Mouse (Mus musculus) skeletal muscle tissue, adult 2 months (tissue): ENCODE measurements at regions not wholly inside any gene's neighbourhood (a gene's known extent, or its start where the extent isn't known, plus 50 kb on each side); places are given as distances from the start of the nearest gene placed in this dataset.
A peak's percentile ranks its signal among the peaks of the same experiment; 100 is the strongest.

Experiments
- DNase-seq: peaks from one replicate; pipeline ENCODE4 v3.0.0-alpha.2; 2012; ENCODE audit warnings: low read depth, low spot score

GRCm38 (mm10) chr14:80244640-80245302, 260.9 kb downstream of the Olfm4 start:
- DNase-seq = no peak

GRCm38 (mm10) chr14:80247575-80247974, 263.7 kb downstream of the Olfm4 start:
- peak; percentile 10 for DNase-seq

- DNase-seq = no peak
Observed at GRCm38 (mm10) chr14:80249882-80250281, 266.0 kb downstream of the Olfm4 start.

- DNase-seq = no peak
Observed at GRCm38 (mm10) chr14:80257086-80257485, 273.2 kb downstream of the Olfm4 start.

GRCm38 (mm10) chr14:80263173-80263572, 279.3 kb downstream of the Olfm4 start:
- no peak for DNase-seq

GRCm38 (mm10) chr14:80265081-80265480, 281.2 kb downstream of the Olfm4 start:
- no peak for DNase-seq

GRCm38 (mm10) chr14:80269179-80269951, 285.5 kb downstream of the Olfm4 start:
- DNase-seq = no peak

GRCm38 (mm10) chr14:80270063-80270462, 286.2 kb downstream of the Olfm4 start:
- DNase-seq = no peak

- no peak for DNase-seq
Observed at GRCm38 (mm10) chr14:80280188-80280587, 296.3 kb downstream of the Olfm4 start.

GRCm38 (mm10) chr14:80283726-80284125, 299.8 kb downstream of the Olfm4 start:
- no peak for DNase-seq

GRCm38 (mm10) chr14:80291360-80291759, 307.5 kb downstream of the Olfm4 start:
- no peak for DNase-seq

GRCm38 (mm10) chr14:80293378-80293777, 309.5 kb downstream of the Olfm4 start:
- no peak for DNase-seq

- no peak for DNase-seq
Observed at GRCm38 (mm10) chr14:80329651-80330050, 345.8 kb downstream of the Olfm4 start.

- no peak for DNase-seq
Observed at GRCm38 (mm10) chr14:80362024-80362622, 378.2 kb downstream of the Olfm4 start.

- no peak for DNase-seq
Observed at GRCm38 (mm10) chr14:80369448-80370153, 385.7 kb downstream of the Olfm4 start.

GRCm38 (mm10) chr14:80374290-80374689, 390.4 kb downstream of the Olfm4 start:
- DNase-seq = no peak

- DNase-seq = no peak
Observed at GRCm38 (mm10) chr14:80377064-80377463, 393.2 kb downstream of the Olfm4 start.

- no peak for DNase-seq
Observed at GRCm38 (mm10) chr14:80391418-80391817, 407.5 kb downstream of the Olfm4 start.

- DNase-seq = no peak
Observed at GRCm38 (mm10) chr14:80408317-80408716, 424.4 kb downstream of the Olfm4 start.

- DNase-seq = no peak
Observed at GRCm38 (mm10) chr14:80418810-80419325, 435.0 kb downstream of the Olfm4 start.

- DNase-seq = no peak
Observed at GRCm38 (mm10) chr14:80443820-80444219, 459.9 kb downstream of the Olfm4 start.

- DNase-seq = no peak
Observed at GRCm38 (mm10) chr14:80471470-80471869, 487.6 kb downstream of the Olfm4 start.
